Mouse (Mus musculus): ENCODE measurements at regions not wholly inside any gene's neighbourhood (a gene's known extent, or its start where the extent isn't known, plus 50 kb on each side); places are given as distances from the start of the nearest gene placed in this dataset.
"Not testable (repeated sequence)": the region's sequence is repeated elsewhere in the genome, so short reads cannot be mapped to it uniquely, and the experiment has no call there.

GRCm38 (mm10) chr10:22556401-22556800 is 88.4 kb upstream of the Slc2a12 start:
- H3K4me1 ChIP-seq; H3K9me3 ChIP-seq (replicated peaks); DNase-seq (ENCODE audit: low spot score); H3K27me3 ChIP-seq (ENCODE audit: low read depth, poor library complexity, severe bottlenecking); H3K27ac ChIP-seq; H3K4me3 ChIP-seq; H3K36me3 ChIP-seq: not testable (repeated sequence)
- 88% methylated on average over 2 of the region's 2 CpGs for WGBS

GRCm38 (mm10) chr10:22569250-22570010 is 75.4 kb upstream of the Slc2a12 start:
- H3K36me3 ChIP-seq; DNase-seq (ENCODE audit: low spot score); H3K4me3 ChIP-seq; H3K27me3 ChIP-seq (ENCODE audit: low read depth, poor library complexity, severe bottlenecking); H3K9me3 ChIP-seq (replicated peaks); H3K27ac ChIP-seq; H3K4me1 ChIP-seq: not testable (repeated sequence)
- 80% methylated on average over 16 of the region's 16 CpGs for WGBS

GRCm38 (mm10) chr10:22574048-22574447 is 70.8 kb upstream of the Slc2a12 start:
- H3K36me3 ChIP-seq; H3K4me3 ChIP-seq; H3K27ac ChIP-seq; H3K27me3 ChIP-seq (ENCODE audit: low read depth, poor library complexity, severe bottlenecking); H3K9me3 ChIP-seq (replicated peaks); H3K4me1 ChIP-seq; DNase-seq (ENCODE audit: low spot score): not testable (repeated sequence)
- 76% methylated on average over 4 of the region's 4 CpGs for WGBS

- not testable (repeated sequence) for H3K9me3 ChIP-seq (replicated peaks); H3K4me1 ChIP-seq; H3K36me3 ChIP-seq; H3K4me3 ChIP-seq; H3K27ac ChIP-seq; H3K27me3 ChIP-seq (ENCODE audit: low read depth, poor library complexity, severe bottlenecking)
- peak; percentile 57 for DNase-seq (ENCODE audit: low spot score)
- 23% methylated on average over 3 of the region's 3 CpGs for WGBS
These were observed 65.4 kb upstream of the Slc2a12 start for GRCm38 (mm10) chr10:22579426-22579825.

- H3K36me3 ChIP-seq; H3K27me3 ChIP-seq (ENCODE audit: low read depth, poor library complexity, severe bottlenecking); H3K4me1 ChIP-seq; H3K9me3 ChIP-seq (replicated peaks); H3K4me3 ChIP-seq; DNase-seq (ENCODE audit: low spot score); H3K27ac ChIP-seq: not testable (repeated sequence)
- 89% methylated on average over 9 of the region's 9 CpGs for WGBS
These were observed 63.5 kb upstream of the Slc2a12 start for GRCm38 (mm10) chr10:22581300-22581699.

- H3K4me1 ChIP-seq; H3K27ac ChIP-seq; H3K36me3 ChIP-seq; DNase-seq (ENCODE audit: low spot score); H3K9me3 ChIP-seq (replicated peaks); H3K4me3 ChIP-seq; H3K27me3 ChIP-seq (ENCODE audit: low read depth, poor library complexity, severe bottlenecking): not testable (repeated sequence)
- WGBS, result 80% methylated on average over 2 of the region's 2 CpGs
These were observed 61.5 kb upstream of the Slc2a12 start for GRCm38 (mm10) chr10:22583306-22583705.

GRCm38 (mm10) chr10:22588587-22588986 is 56.2 kb upstream of the Slc2a12 start:
- H3K27me3 ChIP-seq (ENCODE audit: low read depth, poor library complexity, severe bottlenecking); H3K36me3 ChIP-seq; H3K4me1 ChIP-seq; DNase-seq (ENCODE audit: low spot score); H3K27ac ChIP-seq; H3K9me3 ChIP-seq (replicated peaks); H3K4me3 ChIP-seq: not testable (repeated sequence)
- 97% methylated on average over 1 of the region's 1 CpGs for WGBS

GRCm38 (mm10) chr10:22591664-22592063 is 53.1 kb upstream of the Slc2a12 start:
- WGBS, result 62% methylated on average over 4 of the region's 4 CpGs
- DNase-seq (ENCODE audit: low spot score); H3K27ac ChIP-seq: not testable (repeated sequence)

GRCm38 (mm10) chr10:22592189-22592603 is 52.6 kb upstream of the Slc2a12 start:
- H3K4me3 ChIP-seq; H3K36me3 ChIP-seq; H3K27ac ChIP-seq; H3K27me3 ChIP-seq (ENCODE audit: low read depth, poor library complexity, severe bottlenecking); H3K9me3 ChIP-seq (replicated peaks); H3K4me1 ChIP-seq; DNase-seq (ENCODE audit: low spot score): not testable (repeated sequence)
- 56% methylated on average over 4 of the region's 4 CpGs for WGBS

More at GRCm38 (mm10) chr10:22591664-22592063, 53.1 kb upstream of the Slc2a12 start:
- H3K27me3 ChIP-seq (ENCODE audit: low read depth, poor library complexity, severe bottlenecking); H3K36me3 ChIP-seq; H3K4me1 ChIP-seq; H3K4me3 ChIP-seq; H3K9me3 ChIP-seq (replicated peaks): not testable (repeated sequence)

- not testable (repeated sequence) for H3K27me3 ChIP-seq (ENCODE audit: low read depth, poor library complexity, severe bottlenecking); H3K36me3 ChIP-seq; H3K9me3 ChIP-seq (replicated peaks); H3K4me3 ChIP-seq; H3K4me1 ChIP-seq; DNase-seq (ENCODE audit: low spot score); H3K27ac ChIP-seq
- 91% methylated on average over 6 of the region's 6 CpGs for WGBS
These were observed 52.1 kb upstream of the Slc2a12 start for GRCm38 (mm10) chr10:22592752-22593151.
